Mouse (Mus musculus) right cerebral cortex, postnatal 10 days (tissue): Measurements from ENCODE around the gene Cldn10.

Source experiments
- DNase-seq, 2 experiments: peaks; one replicate each; pipeline ENCODE4 v3.0.0; 2021; ENCODE audit warnings: low spot score in 2 of 2

Cldn10 gene

DNA sequence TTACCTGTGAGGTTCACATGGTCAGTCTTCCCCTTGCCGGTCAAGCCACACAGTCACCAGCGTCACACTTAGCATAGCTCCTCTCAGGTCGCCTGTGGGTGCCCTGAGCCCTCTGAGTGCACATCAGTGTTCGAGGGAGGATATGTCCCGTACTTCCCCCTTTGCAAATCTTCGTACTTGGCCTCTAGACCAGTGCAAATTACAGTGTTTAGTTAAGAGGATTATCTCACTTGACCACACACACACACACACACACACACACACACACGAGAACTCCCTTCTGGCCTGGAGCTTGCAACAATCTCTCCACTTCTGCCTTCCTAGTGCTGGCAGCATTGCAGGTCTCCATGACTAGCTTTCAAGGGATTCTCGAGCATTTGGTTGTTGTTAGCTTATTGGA is 38.6 kb downstream of the Cldn10 start:
- DNase-seq = peak in 1 of 2 experiments; percentile 42

- no peak for DNase-seq
Observed at GRCm38 (mm10) chr14:118827283-118827904, 39.7 kb downstream of the Cldn10 start.

GRCm38 (mm10) chr14:118829331-118830095 is 41.8 kb downstream of the Cldn10 start:
- no peak for DNase-seq

DNA sequence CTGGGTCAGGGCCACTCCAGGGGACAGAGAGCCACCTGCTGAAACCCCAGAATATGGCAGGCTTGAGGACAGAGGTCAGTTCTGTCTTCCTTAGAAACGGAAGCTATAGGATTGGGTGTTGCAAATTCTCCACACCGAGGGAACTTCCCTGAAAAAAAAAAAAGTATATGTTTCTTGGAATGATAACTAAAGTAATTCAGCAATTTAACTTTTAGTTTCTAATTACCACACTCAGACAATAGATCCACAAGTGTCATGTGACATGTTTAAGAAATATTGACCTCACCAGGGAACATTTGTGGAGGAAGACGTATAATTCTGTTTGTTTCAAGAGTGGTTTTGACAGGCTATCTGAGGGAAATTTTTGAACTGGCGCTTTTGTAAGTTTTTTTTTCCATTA is 43.9 kb downstream of the Cldn10 start:
- no peak for DNase-seq

- DNase-seq = no peak
Observed at GRCm38 (mm10) chr14:118833241-118833640, 45.5 kb downstream of the Cldn10 start.

- no peak for DNase-seq
Observed at GRCm38 (mm10) chr14:118834313-118834712, 46.6 kb downstream of the Cldn10 start.

- no peak for DNase-seq
Observed at GRCm38 (mm10) chr14:118836145-118836544, 48.4 kb downstream of the Cldn10 start.

- DNase-seq = no peak
Observed at GRCm38 (mm10) chr14:118836754-118837153, 49.0 kb downstream of the Cldn10 start.

DNA sequence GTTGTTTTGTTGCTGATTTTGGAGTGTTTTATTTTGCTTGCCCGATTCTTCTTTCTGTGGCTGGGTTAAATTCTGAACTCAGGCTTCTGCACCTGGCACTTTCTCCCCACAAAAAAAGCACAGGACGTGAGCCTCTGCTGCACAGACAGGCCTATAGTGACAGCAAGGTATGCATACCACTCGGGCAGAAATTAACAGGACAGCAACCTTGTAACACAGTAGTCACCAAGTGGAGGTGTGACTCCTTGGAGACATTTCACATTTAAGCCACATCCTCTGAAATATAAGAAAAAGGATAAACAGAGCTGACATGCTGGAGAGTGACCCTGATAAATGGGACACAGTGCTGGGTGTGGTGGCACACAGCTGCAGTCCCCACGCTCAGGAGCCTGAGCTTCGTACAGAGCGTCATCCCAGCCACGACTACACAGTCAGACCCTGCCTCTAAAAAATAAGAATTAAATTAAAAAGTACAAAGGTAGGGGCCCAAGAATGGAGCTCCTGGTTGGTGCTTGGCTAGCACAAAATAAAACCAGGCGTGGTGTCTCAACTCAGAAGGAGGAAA is 50.9 kb downstream of the Cldn10 start:
- no peak for DNase-seq

GRCm38 (mm10) chr14:118839416-118839815 is 51.7 kb downstream of the Cldn10 start:
- no peak for DNase-seq

GRCm38 (mm10) chr14:118840027-118840426 is 52.3 kb downstream of the Cldn10 start:
- no peak for DNase-seq

DNA sequence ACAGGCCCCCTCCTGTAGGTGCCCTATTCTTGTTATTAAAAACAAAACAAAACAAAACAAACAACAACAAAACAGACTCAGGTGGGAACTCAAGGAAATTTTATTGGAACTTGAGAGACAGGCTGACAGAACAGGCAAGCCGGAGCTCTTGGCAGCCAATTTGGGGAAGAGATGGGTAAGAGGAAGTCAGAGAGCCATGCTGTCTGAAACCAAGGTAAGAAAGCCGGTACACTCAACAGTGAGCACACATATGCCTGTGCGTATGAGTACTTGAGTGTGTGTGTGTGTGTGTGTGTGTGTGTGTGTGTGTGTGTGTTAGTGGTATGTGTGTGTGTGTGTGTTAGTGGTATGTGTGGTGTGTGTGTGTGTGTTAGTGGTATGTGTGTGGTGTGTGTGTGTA is 54.6 kb downstream of the Cldn10 start:
- DNase-seq = no peak

GRCm38 (mm10) chr14:118846834-118847233 is 59.1 kb downstream of the Cldn10 start:
- DNase-seq = no peak

DNA sequence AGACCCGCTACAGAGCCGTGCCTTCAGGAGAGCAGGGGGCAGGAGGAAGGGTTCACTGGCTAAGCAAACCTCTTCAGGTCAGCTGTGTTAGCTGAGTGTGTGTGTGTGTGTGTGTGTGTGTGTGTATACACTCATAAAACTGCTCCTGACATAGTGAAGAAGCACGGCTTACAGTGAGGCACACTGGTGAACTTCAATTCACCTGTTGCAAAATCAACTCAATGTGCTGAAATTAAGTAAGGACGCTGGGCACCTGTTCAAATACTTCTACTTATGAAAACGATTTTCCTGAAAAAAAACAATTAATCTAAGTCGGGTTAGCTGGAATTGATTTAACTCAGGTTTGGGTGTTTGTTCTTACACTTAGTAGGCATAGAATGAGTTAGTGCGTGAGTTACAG is 60.5 kb downstream of the Cldn10 start:
- DNase-seq = no peak

GRCm38 (mm10) chr14:118850011-118850695 is 62.4 kb downstream of the Cldn10 start:
- DNase-seq = no peak

- DNase-seq = no peak
Observed at GRCm38 (mm10) chr14:118850696-118851035, 63.0 kb downstream of the Cldn10 start.

DNA sequence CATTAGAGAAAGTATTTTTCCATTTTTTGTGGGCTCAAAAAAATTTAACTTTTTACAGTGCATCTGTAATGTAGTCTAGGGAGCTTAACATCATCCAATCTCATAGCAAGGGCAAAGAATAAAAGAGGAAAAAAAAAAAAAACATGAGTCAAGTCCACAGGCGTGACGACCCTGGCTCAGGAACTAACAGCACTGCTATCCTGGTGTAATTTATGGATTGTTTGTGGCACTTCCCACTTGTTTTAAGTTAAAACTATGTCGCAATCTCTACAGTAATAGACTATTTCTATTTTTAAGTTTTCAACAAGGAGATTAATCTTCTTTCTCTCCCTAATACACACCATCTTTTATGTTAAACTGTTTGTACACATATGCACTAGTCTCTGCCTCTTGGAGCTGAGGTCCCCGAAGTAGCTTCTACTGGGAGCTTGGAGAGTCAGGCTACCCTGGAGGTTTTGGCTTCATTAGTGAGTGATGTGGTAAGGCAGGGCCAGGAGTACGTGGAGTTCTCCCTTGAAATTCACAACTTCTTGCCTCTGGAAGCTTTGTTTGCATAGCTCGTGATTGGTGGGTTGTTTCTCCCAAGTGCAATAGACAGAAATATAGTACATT is 63.9 kb downstream of the Cldn10 start:
- DNase-seq = no peak

DNA sequence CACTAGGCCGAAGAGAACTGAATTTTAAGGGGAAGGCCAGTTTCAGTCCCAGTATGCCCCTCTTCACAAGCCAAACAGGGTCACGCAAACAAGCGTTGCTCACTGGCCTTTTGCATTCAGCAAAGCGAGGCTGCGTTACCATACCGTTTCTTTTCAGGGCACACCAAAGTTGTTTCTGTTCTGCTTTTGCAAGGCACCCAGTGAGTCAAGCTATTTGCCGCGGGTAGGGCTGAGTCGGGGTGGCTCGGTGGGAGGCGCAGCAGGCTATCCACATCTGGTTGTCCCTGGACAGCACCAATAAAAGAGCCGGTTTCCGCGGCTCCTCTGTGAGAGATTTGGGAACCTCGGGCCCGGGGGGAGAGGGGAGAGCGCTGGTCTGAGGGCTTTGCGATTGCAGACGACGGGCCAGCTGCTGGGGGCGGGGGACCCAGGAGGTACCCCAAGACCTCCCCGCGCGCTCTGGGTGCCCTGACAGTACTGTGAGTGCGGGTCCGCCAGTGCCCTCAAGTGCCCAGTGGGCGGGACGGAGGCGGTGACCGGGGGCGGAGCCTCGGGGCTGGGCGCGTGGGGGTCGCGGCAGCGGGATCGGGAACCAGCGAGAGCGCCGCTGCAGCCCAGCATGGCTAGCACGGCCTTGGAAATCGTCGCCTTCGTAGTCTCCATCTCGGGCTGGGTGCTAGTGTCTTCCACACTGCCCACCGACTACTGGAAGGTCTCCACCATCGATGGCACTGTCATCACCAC is 66.8 kb downstream of the Cldn10 start:
- DNase-seq = peak; percentile 52 to 66

GRCm38 (mm10) chr14:118855141-118855800 is 67.6 kb downstream of the Cldn10 start:
- DNase-seq = no peak

GRCm38 (mm10) chr14:118856563-118856962 is 68.9 kb downstream of the Cldn10 start:
- DNase-seq = no peak

DNA sequence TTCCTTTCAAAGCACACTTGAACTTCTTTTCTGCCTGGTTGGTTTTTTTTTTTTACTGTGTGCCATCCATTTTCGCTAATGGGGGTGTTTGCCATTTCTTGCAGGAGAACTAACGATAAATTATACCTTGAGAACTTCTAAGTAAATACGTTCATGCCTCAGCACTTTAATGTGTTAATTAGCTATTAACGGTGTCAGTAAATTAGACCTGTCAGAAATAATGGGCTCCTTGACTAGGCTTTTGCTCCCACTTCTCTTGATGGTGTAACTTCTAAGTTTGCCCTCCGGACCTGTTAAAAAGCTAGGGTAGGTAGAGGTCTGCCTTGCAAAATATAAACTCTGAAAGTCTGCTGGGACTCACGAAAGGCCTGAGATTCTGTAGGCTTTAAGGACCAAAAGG is 70.6 kb downstream of the Cldn10 start:
- no peak for DNase-seq
